Mouse (Mus musculus): ENCODE measurements around the gene Vsir. TPM values are rescaled to one million over a fixed set of nuclear protein-coding genes. Genes with fewer than 3 reads are reported as not detected.

Vsir gene
- polyA plus RNA-seq, 1 experiment: 17.0 TPM

DNA sequence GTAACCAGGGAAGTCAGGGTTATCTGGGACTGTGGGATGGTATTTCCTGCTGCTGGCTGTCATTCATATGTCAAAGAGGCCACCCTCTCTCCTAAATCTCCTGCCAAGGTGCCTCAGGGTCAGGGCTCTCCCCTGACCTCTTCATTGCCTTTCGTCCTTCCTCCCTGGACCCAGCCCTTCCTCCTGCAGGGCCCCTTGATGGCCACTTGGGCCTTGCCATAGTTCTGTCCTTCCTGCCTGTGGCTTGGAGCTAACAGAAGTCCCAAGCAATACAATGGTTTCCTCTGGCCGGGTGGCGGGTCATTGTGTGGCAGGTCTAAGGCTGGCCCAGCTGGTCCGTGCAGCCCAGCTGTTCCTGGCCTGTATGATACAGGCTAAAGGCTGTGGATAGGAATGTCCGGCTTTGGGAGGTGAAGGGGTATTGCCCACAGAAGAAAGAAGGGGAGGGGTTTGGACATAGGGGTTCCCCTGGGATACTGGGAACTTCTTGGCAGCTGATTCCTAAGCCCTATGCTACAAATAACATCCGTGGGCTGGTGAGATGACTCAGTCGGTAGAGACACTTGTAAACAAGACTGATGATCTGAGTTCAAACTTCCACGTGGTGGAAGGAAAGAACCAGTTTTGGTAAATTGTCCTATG is 27.4 kb downstream of the Vsir start:
- peaks cover 3% of the 10 kb centered on the region; the same call in 1 of the 2 replicates for H3K4me1 ChIP-seq (ENCODE audit: control insufficient read depth, insufficient read depth, low read length)
- H3K27ac ChIP-seq (ENCODE audit: insufficient read depth, low read length): no peak overlapping the region
- H3K4me3 ChIP-seq (replicated peaks; ENCODE audit: insufficient read depth, low read depth, low read length): no peak overlapping the region
- no peaks in the 10 kb centered on the region for H3K27me3 ChIP-seq (ENCODE audit: control insufficient read depth, insufficient read depth, low read length)
- no peak for DNase-seq
- TF ChIP-seq CTCF (IDR thresholded peaks at IDR 0.05; ENCODE audit: borderline replicate concordance, insufficient read depth, low read depth, low read length) (no peak), POLR2A (IDR thresholded peaks at IDR 0.05; ENCODE audit: borderline replicate concordance, insufficient read depth, low read length) (no peak)
- 63% methylated on average over 8 of the region's 8 CpGs for WGBS

GRCm38 (mm10) chr10:60376704-60377103 is 30.1 kb downstream of the Vsir start:
- Histone ChIP-seq H3K4me1 (ENCODE audit: control insufficient read depth, insufficient read depth, low read length) (peaks cover 3% of the 10 kb centered on the region; the same call in 1 of the 2 replicates), H3K27ac (ENCODE audit: insufficient read depth, low read length) (no peak overlapping the region), H3K27me3 (ENCODE audit: control insufficient read depth, insufficient read depth, low read length) (no peaks in the 10 kb centered on the region), H3K4me3 (replicated peaks; ENCODE audit: insufficient read depth, low read depth, low read length) (no peak overlapping the region)
- TF ChIP-seq CTCF (IDR thresholded peaks at IDR 0.05; ENCODE audit: borderline replicate concordance, insufficient read depth, low read depth, low read length) (no peak), POLR2A (IDR thresholded peaks at IDR 0.05; ENCODE audit: borderline replicate concordance, insufficient read depth, low read length) (no peak)
- 27% methylated on average over 16 of the region's 16 CpGs for WGBS
- DNase-seq: no peak

DNA sequence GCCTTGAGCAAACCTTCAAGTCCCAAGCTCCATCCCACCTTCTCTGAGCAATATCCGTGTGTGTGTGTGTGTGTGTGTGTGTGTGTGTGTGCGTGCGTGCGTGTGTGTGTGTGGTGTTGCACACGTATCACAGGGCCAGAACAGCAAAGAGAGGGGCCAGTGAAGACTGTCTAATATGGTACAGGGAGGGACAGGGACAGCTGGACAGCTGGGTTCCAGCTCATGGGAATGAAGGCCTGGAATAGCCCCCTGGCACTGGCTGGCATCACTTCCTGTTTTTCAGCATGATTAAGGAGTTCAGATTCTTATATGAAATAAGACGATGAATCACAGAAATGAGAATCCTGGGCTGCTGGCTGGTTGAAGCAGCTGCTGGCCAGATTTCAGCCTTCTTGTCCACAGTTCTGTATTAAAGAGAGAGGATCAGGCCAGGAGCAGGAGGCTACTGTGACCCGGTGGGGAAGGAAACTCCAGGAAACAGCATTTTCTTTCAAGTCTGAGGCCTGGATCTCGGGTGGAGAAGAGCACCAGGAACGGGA is 32.8 kb downstream of the Vsir start:
- TF ChIP-seq POLR2A (IDR thresholded peaks at IDR 0.05; ENCODE audit: borderline replicate concordance, insufficient read depth, low read length): no peak
- TF ChIP-seq CTCF (IDR thresholded peaks at IDR 0.05; ENCODE audit: borderline replicate concordance, insufficient read depth, low read depth, low read length): no peak
- no peak overlapping the region for H3K4me3 ChIP-seq (replicated peaks; ENCODE audit: insufficient read depth, low read depth, low read length)
- no peaks in the 10 kb centered on the region for H3K27me3 ChIP-seq (ENCODE audit: control insufficient read depth, insufficient read depth, low read length)
- peaks cover 3% of the 10 kb centered on the region; the same call in 1 of the 2 replicates for H3K4me1 ChIP-seq (ENCODE audit: control insufficient read depth, insufficient read depth, low read length)
- H3K27ac ChIP-seq (ENCODE audit: insufficient read depth, low read length): no peak overlapping the region
- no peak for DNase-seq
- 77% methylated on average over 9 of the region's 9 CpGs for WGBS

- WGBS: 94% methylated on average over 3 of the region's 3 CpGs
- TF ChIP-seq POLR2A (IDR thresholded peaks at IDR 0.05; ENCODE audit: borderline replicate concordance, insufficient read depth, low read length): no peak
- no peak for TF ChIP-seq CTCF (IDR thresholded peaks at IDR 0.05; ENCODE audit: borderline replicate concordance, insufficient read depth, low read depth, low read length)
- no peaks in the 10 kb centered on the region for H3K27me3 ChIP-seq (ENCODE audit: control insufficient read depth, insufficient read depth, low read length)
- no peak overlapping the region for H3K27ac ChIP-seq (ENCODE audit: insufficient read depth, low read length)
- DNase-seq: no peak
- H3K4me3 ChIP-seq (replicated peaks; ENCODE audit: insufficient read depth, low read depth, low read length): no peak overlapping the region
- H3K4me1 ChIP-seq (ENCODE audit: control insufficient read depth, insufficient read depth, low read length): peaks cover 3% of the 10 kb centered on the region; the same call in 1 of the 2 replicates
Measured at GRCm38 (mm10) chr10:60380229-60380628, 33.6 kb downstream of the Vsir start.

GRCm38 (mm10) chr10:60381142-60381925 is 34.7 kb downstream of the Vsir start:
- WGBS: 73% methylated on average over 10 of the region's 10 CpGs
- no peak overlapping the region for H3K4me3 ChIP-seq (replicated peaks; ENCODE audit: insufficient read depth, low read depth, low read length)
- H3K27ac ChIP-seq (ENCODE audit: insufficient read depth, low read length): no peak overlapping the region
- DNase-seq: no peak
- H3K4me1 ChIP-seq (ENCODE audit: control insufficient read depth, insufficient read depth, low read length): peaks cover 3% of the 10 kb centered on the region; the same call in 1 of the 2 replicates
- no peaks in the 10 kb centered on the region for H3K27me3 ChIP-seq (ENCODE audit: control insufficient read depth, insufficient read depth, low read length)
- TF ChIP-seq CTCF (IDR thresholded peaks at IDR 0.05; ENCODE audit: borderline replicate concordance, insufficient read depth, low read depth, low read length): no peak
- no peak for TF ChIP-seq POLR2A (IDR thresholded peaks at IDR 0.05; ENCODE audit: borderline replicate concordance, insufficient read depth, low read length)

GRCm38 (mm10) chr10:60388332-60388731 is 41.7 kb downstream of the Vsir start:
- no peak for DNase-seq
- TF ChIP-seq POLR2A (IDR thresholded peaks at IDR 0.05; ENCODE audit: borderline replicate concordance, insufficient read depth, low read length) (no peak), CTCF (IDR thresholded peaks at IDR 0.05; ENCODE audit: borderline replicate concordance, insufficient read depth, low read depth, low read length) (no peak)
- Histone ChIP-seq H3K27ac (ENCODE audit: insufficient read depth, low read length) (no peak overlapping the region), H3K4me3 (replicated peaks; ENCODE audit: insufficient read depth, low read depth, low read length) (no peak overlapping the region), H3K27me3 (ENCODE audit: control insufficient read depth, insufficient read depth, low read length) (no peaks in the 10 kb centered on the region), H3K4me1 (ENCODE audit: control insufficient read depth, insufficient read depth, low read length) (no peaks in the 10 kb centered on the region)
- 82% methylated on average over 2 of the region's 2 CpGs for WGBS

GRCm38 (mm10) chr10:60389447-60389865 is 42.8 kb downstream of the Vsir start:
- no peak overlapping the region for H3K27ac ChIP-seq (ENCODE audit: insufficient read depth, low read length)
- H3K4me3 ChIP-seq (replicated peaks; ENCODE audit: insufficient read depth, low read depth, low read length): no peak overlapping the region
- DNase-seq: no peak
- TF ChIP-seq CTCF (IDR thresholded peaks at IDR 0.05; ENCODE audit: borderline replicate concordance, insufficient read depth, low read depth, low read length) (no peak), POLR2A (IDR thresholded peaks at IDR 0.05; ENCODE audit: borderline replicate concordance, insufficient read depth, low read length) (no peak)
- 41% methylated on average over 9 of the region's 9 CpGs for WGBS
- H3K4me1 ChIP-seq (ENCODE audit: control insufficient read depth, insufficient read depth, low read length): no peaks in the 10 kb centered on the region
- no peaks in the 10 kb centered on the region for H3K27me3 ChIP-seq (ENCODE audit: control insufficient read depth, insufficient read depth, low read length)
